Mouse (Mus musculus): ENCODE data around the gene Frmpd4. TPM values are rescaled to one million over a fixed set of nuclear protein-coding genes. Genes with fewer than 3 reads are reported as not detected.
A peak's percentile ranks its signal among the peaks of the same experiment; 100 is the strongest.

Frmpd4 gene
- total RNA-seq, 2 experiments from 2014 or later = 42.3 to 47.8 TPM

- Histone ChIP-seq H3K4me3 (no peak overlapping the region), H3K27ac (peak overlapping the region; percentile 24)
- no peak for TF ChIP-seq CTCF (IDR thresholded peaks at IDR 0.05)
- no peak for DNase-seq (ENCODE audit: extremely low spot score in 1 of 2, low spot score in 2 of 2)
- intact Hi-C loops (cut with DNase I) = no loop called here
Measured at GRCm38 (mm10) chrX:168349320-168350225, 227.5 kb downstream of the Frmpd4 start.

- DNase-seq (ENCODE audit: extremely low spot score in 1 of 2, low spot score in 2 of 2) = no peak
- no peak for TF ChIP-seq CTCF (IDR thresholded peaks at IDR 0.05)
- Histone ChIP-seq H3K27ac (no peak overlapping the region), H3K4me3 (no peak overlapping the region)
- intact Hi-C loops (cut with DNase I) = no loop called here
Measured at GRCm38 (mm10) chrX:168338212-168338611, 238.8 kb downstream of the Frmpd4 start.

GRCm38 (mm10) chrX:168325161-168325560, 251.9 kb downstream of the Frmpd4 start:
- Histone ChIP-seq H3K27ac (no peak overlapping the region), H3K4me3 (no peak overlapping the region)
- TF ChIP-seq CTCF (IDR thresholded peaks at IDR 0.05) = no peak
- DNase-seq (ENCODE audit: extremely low spot score in 1 of 2, low spot score in 2 of 2) = no peak
- intact Hi-C loops (cut with DNase I) = no loop called here

- no peak for TF ChIP-seq CTCF (IDR thresholded peaks at IDR 0.05)
- intact Hi-C loops (cut with DNase I) = no loop called here
- DNase-seq (ENCODE audit: extremely low spot score in 1 of 2, low spot score in 2 of 2) = no peak
- no peak overlapping the region for H3K4me3 ChIP-seq
- H3K27ac ChIP-seq = no peak overlapping the region
Measured at GRCm38 (mm10) chrX:168312158-168312557, 264.9 kb downstream of the Frmpd4 start.

- H3K4me3 ChIP-seq = no peak overlapping the region
- intact Hi-C loops (cut with DNase I) = no loop called here
- no peak; the same call in none of the 2 replicates for TF ChIP-seq CTCF (IDR thresholded peaks at IDR 0.05)
- no peak overlapping the region for H3K27ac ChIP-seq
- DNase-seq (ENCODE audit: extremely low spot score in 1 of 2, low spot score in 2 of 2) = no peak
Measured at GRCm38 (mm10) chrX:168310143-168310542, 266.9 kb downstream of the Frmpd4 start.

GRCm38 (mm10) chrX:168292506-168292905, 284.5 kb downstream of the Frmpd4 start:
- intact Hi-C loops (cut with DNase I) = no loop called here

GRCm38 (mm10) chrX:168207034-168207433, 370.0 kb downstream of the Frmpd4 start:
- intact Hi-C loops (cut with DNase I) = no loop called here
- no peak for TF ChIP-seq CTCF (IDR thresholded peaks at IDR 0.05)
- peak; percentile 6 to 10 for DNase-seq (ENCODE audit: extremely low spot score in 1 of 2, low spot score in 2 of 2)
- H3K4me3 ChIP-seq = no peak overlapping the region
- H3K27ac ChIP-seq = no peak overlapping the region

More at GRCm38 (mm10) chrX:168292506-168292905, 284.5 kb downstream of the Frmpd4 start:
- H3K27ac ChIP-seq = no peak overlapping the region
- TF ChIP-seq CTCF (IDR thresholded peaks at IDR 0.05) = no peak
- no peak for DNase-seq (ENCODE audit: extremely low spot score in 1 of 2, low spot score in 2 of 2)
- H3K4me3 ChIP-seq = no peak overlapping the region

GRCm38 (mm10) chrX:168191944-168192343, 385.1 kb downstream of the Frmpd4 start:
- DNase-seq (ENCODE audit: extremely low spot score in 1 of 2, low spot score in 2 of 2) = peak; percentile 10 to 19
- Histone ChIP-seq H3K27ac (no peak overlapping the region), H3K4me3 (no peak overlapping the region)
- no peak for TF ChIP-seq CTCF (IDR thresholded peaks at IDR 0.05)
- intact Hi-C loops (cut with DNase I) = no loop called here

GRCm38 (mm10) chrX:168189563-168189962, 387.5 kb downstream of the Frmpd4 start:
- TF ChIP-seq CTCF (IDR thresholded peaks at IDR 0.05) = no peak
- no peak for DNase-seq (ENCODE audit: extremely low spot score in 1 of 2, low spot score in 2 of 2)
- H3K4me3 ChIP-seq = no peak overlapping the region
- H3K27ac ChIP-seq = no peak overlapping the region
- intact Hi-C loops (cut with DNase I) = loop anchor here (2.0 kb wide), 1 partner anchor 15 kb away; no protein-coding TSS in a partner anchor

GRCm38 (mm10) chrX:168163001-168163400, 414.0 kb downstream of the Frmpd4 start:
- Histone ChIP-seq H3K27ac (no peak overlapping the region), H3K4me3 (no peak overlapping the region)
- no peak for DNase-seq (ENCODE audit: extremely low spot score in 1 of 2, low spot score in 2 of 2)
- intact Hi-C loops (cut with DNase I) = no loop called here
- no peak for TF ChIP-seq CTCF (IDR thresholded peaks at IDR 0.05)

- H3K27ac ChIP-seq = no peak overlapping the region
- TF ChIP-seq CTCF (IDR thresholded peaks at IDR 0.05) = no peak
- DNase-seq (ENCODE audit: extremely low spot score in 1 of 2, low spot score in 2 of 2) = no peak
- no peak overlapping the region for H3K4me3 ChIP-seq
- intact Hi-C loops (cut with DNase I) = no loop called here
Measured at GRCm38 (mm10) chrX:168158866-168159265, 418.2 kb downstream of the Frmpd4 start.

- DNase-seq (ENCODE audit: extremely low spot score in 1 of 2, low spot score in 2 of 2) = no peak
- H3K4me3 ChIP-seq = no peak overlapping the region
- H3K27ac ChIP-seq = no peak overlapping the region
- TF ChIP-seq CTCF (IDR thresholded peaks at IDR 0.05) = no peak
- intact Hi-C loops (cut with DNase I) = no loop called here
Measured at GRCm38 (mm10) chrX:168141051-168141450, 436.0 kb downstream of the Frmpd4 start.

Data from left cerebral cortex, adult 2 months (tissue).